Mouse (Mus musculus) cortical plate, adult 2 months (tissue): ENCODE measurements around the gene Tiam2. TPM values are rescaled to one million over a fixed set of nuclear protein-coding genes. Genes with fewer than 3 reads are reported as not detected.

Experiments
- H3K27ac ChIP-seq: fragments of 200-500 bp; 2 replicates; pipeline ENCODE4 v1.5.1; 2012; ENCODE audit warnings: low read length, control low read depth, inconsistent platforms; ENCODE audit not compliant: insufficient read depth
- H3K4me1 ChIP-seq: fragments of 200-500 bp; 2 replicates; pipeline ENCODE4 v1.6.1; 2011; ENCODE audit warnings: low read length; ENCODE audit not compliant: control insufficient read depth, insufficient read depth
- H3K4me3 ChIP-seq: fragments of 200-500 bp; 2 replicates; pipeline ENCODE4 v1.5.1; 2011; ENCODE audit warnings: mild to moderate bottlenecking, low read length, control low read depth; ENCODE audit not compliant: insufficient read depth
- CTCF ChIP-seq: fragments of 200-500 bp; IDR thresholded peaks from 2 replicates; pipeline ENCODE4 v1.5.1; 2011; ENCODE audit warnings: mild to moderate bottlenecking, control low read depth, low read length; ENCODE audit not compliant: insufficient read depth; ENCODE audit errors: extremely low read depth
- POLR2A ChIP-seq: fragments of 200-500 bp; IDR thresholded peaks from 2 replicates; pipeline ENCODE4 v1.6.1; 2011; ENCODE audit warnings: mild to moderate bottlenecking, low read length, control low read depth; ENCODE audit not compliant: insufficient read depth; ENCODE audit errors: extremely low read depth
- polyA plus RNA-seq: library from polyadenylated mRNA; depleted of rRNA; stranded (reverse); fragments of >200 nt; gene quantifications from 2 replicates; pipeline ENCODE4 v1.2.3, GENCODE M21; 2012

The Tiam2 gene
- polyA plus RNA-seq, 1 experiment, result 75.3 TPM

DNA sequence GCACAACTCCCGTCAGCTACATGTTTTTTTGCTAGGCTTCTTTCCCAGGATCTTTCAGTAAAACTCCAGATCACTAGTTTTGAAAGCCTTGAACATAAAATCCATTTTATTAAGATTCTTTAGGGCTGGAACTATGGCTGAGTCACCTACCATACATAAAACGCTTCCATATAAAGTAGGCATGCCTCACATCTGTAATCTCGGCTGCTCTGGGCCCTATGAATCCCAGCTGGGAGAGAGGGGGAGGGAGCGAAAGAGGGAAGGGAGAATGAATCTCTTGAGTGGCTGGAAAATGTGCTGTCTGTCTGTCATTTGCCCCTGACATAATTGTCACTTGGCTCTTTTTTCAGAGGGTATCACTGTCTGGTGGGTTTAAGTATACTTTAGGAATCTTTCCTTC is 139.5 kb downstream of the Tiam2 start:
- Histone ChIP-seq H3K4me1 (peaks cover 2% of the 10 kb centered on the region; the same call in 1 of the 2 replicates), H3K4me3 (no peak overlapping the region), H3K27ac (no peak overlapping the region)
- no peak for TF ChIP-seq POLR2A
- no peak for TF ChIP-seq CTCF

DNA sequence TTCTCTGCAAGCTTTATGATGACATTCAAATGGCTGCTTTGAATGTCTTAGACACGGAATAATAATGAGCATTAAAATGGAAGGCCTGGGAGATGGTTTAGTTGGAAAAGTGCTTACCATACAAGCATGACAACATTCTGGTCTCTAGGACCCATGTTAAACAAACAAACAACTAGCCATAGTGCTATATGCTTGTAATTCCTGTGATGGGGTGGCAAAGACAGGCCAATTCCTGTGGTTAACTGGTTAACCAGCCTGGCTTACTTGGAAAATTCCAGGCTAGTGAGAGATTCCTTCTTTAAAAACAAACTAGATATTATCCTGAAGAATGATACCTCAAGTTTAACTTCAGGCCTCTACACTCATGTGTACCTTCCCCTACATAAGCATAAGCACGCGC is 140.3 kb downstream of the Tiam2 start:
- H3K27ac ChIP-seq, result no peak overlapping the region
- peaks cover 4% of the 10 kb centered on the region for H3K4me1 ChIP-seq
- TF ChIP-seq POLR2A (no peak), CTCF (no peak)
- no peak overlapping the region for H3K4me3 ChIP-seq

DNA sequence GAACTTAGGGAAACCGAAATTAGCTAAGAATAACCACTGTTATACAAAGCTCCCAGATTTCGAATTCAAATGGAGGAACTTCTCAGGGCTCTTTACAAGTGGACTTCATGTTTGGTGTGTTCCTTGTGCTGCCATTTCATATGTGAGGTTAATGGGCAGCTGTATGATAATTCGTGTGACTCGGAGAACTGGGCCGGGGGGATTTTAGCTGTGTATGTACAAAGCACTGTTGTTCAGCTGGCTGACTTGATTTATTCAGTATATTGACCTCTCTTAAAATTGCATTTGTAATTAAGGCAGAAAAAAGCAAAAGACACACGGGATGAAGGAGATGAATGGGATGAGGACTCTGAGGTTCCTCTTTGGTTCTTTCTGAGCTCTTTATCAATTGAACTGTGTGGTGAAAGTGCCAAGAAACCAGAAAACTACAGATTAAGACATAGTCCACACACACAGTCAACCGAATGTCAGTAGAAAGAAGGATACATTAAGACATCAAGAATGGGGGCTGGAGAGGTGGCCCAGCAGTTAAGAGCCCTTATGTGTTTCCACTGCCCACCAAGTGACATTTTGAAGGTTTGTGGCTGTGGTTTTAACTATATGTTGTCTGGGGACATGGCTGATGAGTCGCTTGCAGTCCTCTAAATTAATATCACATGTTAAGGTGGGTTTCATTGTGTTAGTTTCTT is 141.4 kb downstream of the Tiam2 start:
- Histone ChIP-seq H3K4me3 (no peak overlapping the region), H3K4me1 (peaks cover 8% of the 10 kb centered on the region), H3K27ac (no peak overlapping the region)
- no peak for TF ChIP-seq POLR2A
- no peak for TF ChIP-seq CTCF

DNA sequence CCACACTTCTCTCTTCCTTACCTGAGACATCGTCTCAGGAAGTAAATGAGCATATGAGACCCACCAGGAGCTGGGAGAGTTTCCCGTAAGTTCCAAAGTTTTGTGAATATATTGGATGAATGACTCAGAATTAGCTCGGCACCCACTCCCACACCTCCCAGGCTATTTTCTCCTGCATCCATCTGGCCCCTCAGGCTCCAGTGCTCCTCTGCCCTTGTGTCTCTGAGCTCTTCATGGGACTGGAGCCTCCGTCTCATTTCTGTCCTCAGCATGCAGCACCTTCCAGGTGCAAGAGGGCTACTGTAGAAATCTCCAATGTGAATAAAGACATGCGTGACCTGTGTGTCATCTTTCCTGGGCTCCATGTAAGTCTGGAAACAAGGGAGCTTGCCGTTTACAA is 145.6 kb downstream of the Tiam2 start:
- Histone ChIP-seq H3K27ac (no peak overlapping the region), H3K4me3 (no peak overlapping the region), H3K4me1 (peaks cover 5% of the 10 kb centered on the region; the same call in 1 of the 2 replicates)
- TF ChIP-seq CTCF (no peak), POLR2A (no peak)

DNA sequence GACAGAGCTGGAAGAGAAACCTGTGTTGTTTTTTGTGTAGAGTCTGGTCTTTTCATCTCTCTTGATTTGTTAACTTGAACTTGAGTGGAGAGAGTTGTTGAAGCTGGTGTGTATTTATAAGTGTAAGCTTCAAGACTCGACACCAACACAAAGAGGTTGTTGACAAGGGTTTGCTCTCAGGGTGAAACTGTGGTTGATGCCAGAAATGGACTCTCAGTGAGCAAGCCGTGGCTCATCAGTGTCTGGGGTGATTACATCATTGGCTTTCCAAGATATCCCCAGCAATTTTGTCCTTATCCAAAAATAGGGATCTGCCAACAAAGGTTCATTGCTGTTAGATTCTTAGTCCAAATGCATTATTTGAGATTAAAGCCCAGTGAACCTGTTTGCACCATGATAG is 150.2 kb downstream of the Tiam2 start:
- Histone ChIP-seq H3K27ac (no peak overlapping the region), H3K4me3 (no peak overlapping the region), H3K4me1 (peaks cover 4% of the 10 kb centered on the region; the same call in 1 of the 2 replicates)
- TF ChIP-seq POLR2A (no peak), CTCF (no peak)

DNA sequence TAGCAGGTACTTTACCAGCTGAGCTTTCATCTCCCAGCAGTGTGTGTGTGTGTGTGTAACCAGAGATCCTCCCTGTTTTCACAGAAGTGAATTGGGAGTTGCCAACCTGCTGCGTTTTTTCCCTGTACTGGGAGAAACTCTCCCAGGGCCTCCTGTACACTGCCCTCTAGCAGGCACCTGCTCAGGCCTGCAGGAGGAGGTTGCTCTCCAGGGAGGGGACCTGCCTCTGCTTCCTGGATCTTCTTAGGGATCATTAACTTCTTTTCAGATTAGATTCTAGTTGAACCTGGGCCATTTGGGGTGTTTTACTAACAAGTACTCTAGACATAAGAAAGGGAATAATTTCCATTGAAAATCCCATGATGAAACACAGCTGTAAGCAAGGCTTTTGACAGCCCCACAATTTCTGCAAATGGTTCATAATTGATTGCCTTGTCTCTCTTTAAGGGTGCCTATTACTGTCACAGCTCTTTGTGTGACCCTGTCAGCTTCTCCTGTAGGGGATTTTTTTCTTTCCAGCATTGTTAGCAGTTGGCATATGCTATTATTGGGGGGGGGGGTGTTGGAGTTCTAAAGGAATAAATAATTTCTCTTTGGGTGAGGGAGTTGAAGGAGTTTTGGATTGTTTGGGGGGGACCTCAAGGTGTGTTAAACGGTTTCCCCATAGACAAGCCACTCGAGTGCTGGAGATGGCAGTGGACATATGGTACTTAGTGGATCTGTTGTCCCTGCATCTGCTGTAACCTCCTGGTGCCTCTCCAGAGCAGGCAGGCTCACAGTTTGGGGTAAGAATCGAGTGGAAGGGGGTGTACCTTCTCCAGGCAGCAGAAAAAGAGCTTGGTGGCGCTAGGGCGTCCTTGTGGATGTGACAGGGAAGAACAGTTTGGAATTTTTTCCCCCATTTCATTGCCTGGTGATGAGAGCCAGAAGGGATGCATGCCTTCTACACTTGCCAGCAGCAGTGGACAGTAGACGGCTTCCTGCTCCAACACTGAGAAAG is 155.5 kb downstream of the Tiam2 start:
- H3K27ac ChIP-seq, result peak overlapping the region; percentile 79
- H3K4me3 ChIP-seq, result peak overlapping the region; percentile 45
- TF ChIP-seq POLR2A, result peak; percentile 66
- peak; percentile 28; the same call in 1 of the 2 replicates for TF ChIP-seq CTCF

DNA sequence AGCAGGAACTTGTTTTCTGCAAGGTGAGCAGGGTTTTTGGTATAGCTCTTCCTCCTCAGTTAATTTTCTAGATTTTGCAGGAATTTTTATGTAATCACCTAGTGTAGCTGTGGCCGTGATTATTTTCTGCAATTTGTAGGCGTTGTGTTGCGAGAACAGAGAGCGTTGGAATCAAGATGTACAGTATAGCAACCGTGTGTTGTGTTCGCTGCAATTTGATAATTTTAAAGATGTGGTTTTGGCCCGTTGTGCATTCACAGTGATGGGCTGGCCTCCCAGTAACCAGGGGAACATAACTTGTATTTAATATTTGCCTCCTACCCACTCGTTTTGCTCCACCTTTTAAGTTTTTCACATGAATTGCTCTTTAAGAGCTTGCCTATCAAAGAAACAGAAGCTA is 156.7 kb downstream of the Tiam2 start:
- Histone ChIP-seq H3K4me3 (peak overlapping the region; percentile 45), H3K4me1 (peaks cover 2% of the 10 kb centered on the region; the same call in 1 of the 2 replicates), H3K27ac (peak overlapping the region; percentile 79)
- TF ChIP-seq CTCF (no peak), POLR2A (no peak)

More for the DNA sequence above, 155.5 kb downstream of the Tiam2 start:
- H3K4me1 ChIP-seq, result no peaks in the 10 kb centered on the region; the same call in 1 of the 2 replicates

DNA sequence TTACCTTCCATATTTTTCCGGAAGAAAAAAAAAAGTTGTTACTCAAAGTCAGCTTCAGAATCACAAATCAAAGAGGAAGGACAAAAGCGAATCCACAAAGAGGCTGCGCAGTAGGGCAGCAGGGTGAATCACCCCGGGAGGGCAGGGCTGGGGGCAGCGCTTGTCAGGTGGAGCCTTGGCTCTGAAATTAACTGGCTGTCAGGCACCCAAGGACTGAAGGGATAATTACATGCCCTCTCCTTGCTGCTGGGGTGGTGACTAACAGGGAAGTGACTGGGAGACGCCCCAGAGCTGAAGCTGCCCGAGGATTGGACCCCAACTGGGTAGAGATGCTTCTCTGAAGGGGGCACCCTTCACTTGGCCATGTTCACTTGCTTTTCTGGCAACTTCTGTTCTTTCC is 159.5 kb downstream of the Tiam2 start:
- no peak for TF ChIP-seq CTCF
- TF ChIP-seq POLR2A, result no peak
- peak overlapping the region; percentile 45 for H3K4me3 ChIP-seq
- no peak overlapping the region for H3K27ac ChIP-seq
- peaks cover 3% of the 10 kb centered on the region; the same call in 1 of the 2 replicates for H3K4me1 ChIP-seq

DNA sequence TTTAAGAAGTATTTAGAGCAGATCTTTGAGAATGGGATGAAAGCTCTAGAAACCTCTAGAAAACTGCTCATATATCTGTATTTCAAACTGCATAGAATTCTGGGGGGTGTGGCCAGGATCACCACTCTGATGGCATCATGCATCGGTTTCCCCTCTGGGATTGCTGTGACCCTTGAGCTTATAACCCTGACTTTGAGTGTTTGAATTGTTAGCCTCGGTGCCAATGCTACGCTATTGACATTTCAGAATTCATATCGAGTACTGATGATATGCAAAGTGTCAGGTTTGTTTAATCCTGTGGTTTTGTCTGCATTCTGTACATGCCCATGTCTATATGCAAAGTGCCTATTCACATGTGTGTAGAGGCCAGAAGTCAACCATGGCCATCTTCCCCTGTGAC is 160.8 kb downstream of the Tiam2 start:
- Histone ChIP-seq H3K4me1 (peaks cover 5% of the 10 kb centered on the region), H3K4me3 (no peak overlapping the region), H3K27ac (no peak overlapping the region)
- TF ChIP-seq CTCF (no peak), POLR2A (no peak)
